Mouse (Mus musculus): ENCODE measurements around the gene Cbr3. TPM values are rescaled to one million over a fixed set of nuclear protein-coding genes. Genes with fewer than 3 reads are reported as not detected.

The Cbr3 gene
- polyA plus RNA-seq, 1 experiment from 2014 or later: 0.27 TPM

DNA sequence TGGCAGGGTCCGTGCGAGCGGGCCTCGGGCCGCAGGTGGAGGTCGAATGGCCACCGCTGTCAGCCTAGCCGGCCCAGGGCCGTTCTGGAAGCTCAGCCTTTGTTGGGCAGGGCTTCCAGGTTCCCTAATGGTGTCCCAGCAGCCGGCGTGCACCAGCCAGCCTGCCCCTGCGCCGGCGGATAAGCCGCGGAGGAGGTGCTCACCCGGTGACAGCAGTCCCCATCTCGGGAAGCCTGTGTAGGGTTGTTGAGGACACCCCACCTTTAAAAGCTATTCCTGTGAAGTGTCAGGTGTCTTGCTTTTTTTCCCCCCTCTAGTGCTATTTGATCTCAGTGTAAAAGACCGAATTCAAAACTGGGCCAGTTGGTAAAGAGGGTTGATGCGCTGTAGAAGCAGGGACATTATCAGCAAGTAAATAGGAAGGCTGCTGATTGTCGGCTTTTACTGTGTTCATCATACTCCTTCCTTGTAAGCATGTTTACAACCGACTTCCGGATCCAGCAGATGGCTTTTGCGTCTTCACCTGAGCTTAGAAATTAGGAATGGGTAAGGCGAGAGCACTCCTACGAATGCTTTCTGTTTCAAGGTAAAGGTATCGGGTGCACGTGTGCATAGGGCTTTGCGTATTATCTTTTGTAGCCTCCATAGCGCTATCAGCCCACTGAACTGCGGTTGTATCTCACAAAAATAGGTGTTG, 29.3 kb downstream of the Cbr3 start:
- no peak for ATAC-seq
- Histone ChIP-seq H3K9ac (replicated peaks) (peak overlapping the region; percentile 89), H3K36me3 (peaks cover 10% of the 10 kb centered on the region), H3K27me3 (peaks cover 13% of the 10 kb centered on the region; the same call in 1 of the 2 replicates), H3K4me1 (replicated peaks) (peaks cover 26% of the 10 kb centered on the region), H3K4me3 (replicated peaks) (peak overlapping the region; percentile 67), H3K9me3 (no peaks in the 10 kb centered on the region), H3K4me2 (replicated peaks) (peak overlapping the region; percentile 70), H3K27ac (peak overlapping the region; percentile 74)
- 11% methylated on average over 31 of the region's 31 CpGs for WGBS

DNA sequence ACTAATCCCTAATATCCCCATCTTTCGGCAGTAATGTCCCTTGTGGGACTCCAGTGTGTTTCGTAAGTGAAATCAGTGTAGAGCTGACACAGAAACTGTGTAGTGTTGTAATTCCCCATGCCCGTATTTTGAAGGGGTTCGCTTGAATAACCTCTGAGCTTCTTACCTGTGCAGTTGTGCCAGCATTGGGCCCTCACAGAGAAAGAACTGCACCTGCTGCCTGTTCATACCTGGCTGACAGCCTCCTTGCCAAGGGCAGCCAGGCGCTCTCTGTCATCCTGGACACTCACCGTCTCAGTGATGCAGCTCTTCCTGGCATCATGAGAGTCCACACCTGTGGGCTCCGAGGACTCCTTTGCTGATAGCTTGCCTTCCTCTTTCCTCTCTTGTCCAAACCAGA, 30.0 kb downstream of the Cbr3 start:
- WGBS: 75% methylated on average over 7 of the region's 7 CpGs
- H3K9me3 ChIP-seq: no peaks in the 10 kb centered on the region
- peak overlapping the region; percentile 70 for H3K4me2 ChIP-seq (replicated peaks)
- no peak for ATAC-seq
- H3K4me1 ChIP-seq (replicated peaks): peaks cover 29% of the 10 kb centered on the region
- peaks cover 9% of the 10 kb centered on the region; the same call in 1 of the 2 replicates for H3K27me3 ChIP-seq
- no peak overlapping the region for H3K27ac ChIP-seq
- peaks cover 13% of the 10 kb centered on the region for H3K36me3 ChIP-seq
- H3K9ac ChIP-seq (replicated peaks): peak overlapping the region; percentile 89
- peak overlapping the region; percentile 67 for H3K4me3 ChIP-seq (replicated peaks)

DNA sequence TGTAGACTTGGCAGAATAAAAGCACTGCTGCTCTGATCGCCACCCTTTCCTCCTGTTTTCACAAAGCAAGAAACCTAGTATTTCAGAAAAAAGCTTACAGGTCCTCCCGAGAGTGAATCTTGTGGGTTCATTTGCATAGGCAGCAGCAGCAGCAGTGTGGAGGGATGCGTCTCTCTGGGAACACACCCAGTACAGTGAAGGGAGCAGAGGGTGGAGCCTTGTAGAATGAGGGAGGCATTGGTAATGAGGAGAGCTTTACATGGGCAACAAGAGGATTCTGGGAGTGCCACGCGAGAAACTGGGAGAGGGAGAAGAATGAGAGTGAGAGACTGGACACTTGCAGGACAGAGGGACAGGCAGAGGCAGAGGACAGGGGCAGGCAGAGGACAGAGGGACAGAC, 31.4 kb downstream of the Cbr3 start:
- H3K27ac ChIP-seq: no peak overlapping the region
- H3K36me3 ChIP-seq: peaks cover 16% of the 10 kb centered on the region
- no peaks in the 10 kb centered on the region for H3K9me3 ChIP-seq
- no peak for ATAC-seq
- H3K4me2 ChIP-seq (replicated peaks): no peak overlapping the region
- 0 out of 2 replicates have a peak, but pooled peaks cover 3% of the 10 kb centered on the region for H3K27me3 ChIP-seq
- no peak overlapping the region for H3K9ac ChIP-seq (replicated peaks)
- no peak overlapping the region for H3K4me3 ChIP-seq (replicated peaks)
- H3K4me1 ChIP-seq (replicated peaks): peaks cover 29% of the 10 kb centered on the region
- 27% methylated on average over 5 of the region's 5 CpGs for WGBS

DNA sequence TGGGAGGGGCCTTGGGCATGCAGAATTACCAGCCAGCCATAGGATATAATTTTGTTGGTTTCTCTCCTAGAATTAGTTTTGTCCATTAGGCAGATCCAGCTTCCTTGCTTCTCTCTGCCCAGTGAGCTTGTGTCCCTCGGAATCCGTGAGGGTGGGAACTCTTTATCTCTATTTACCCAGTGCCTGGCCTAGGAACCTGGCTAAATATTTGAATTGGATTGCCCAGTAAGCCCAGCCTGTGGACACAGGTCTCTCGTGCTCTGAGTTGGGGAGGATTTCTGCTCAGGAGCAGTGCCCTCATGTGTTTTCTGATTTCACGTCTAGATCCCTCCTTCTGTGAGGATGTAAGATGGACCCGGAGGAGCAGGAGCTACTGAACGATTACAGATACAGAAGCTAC, 32.8 kb downstream of the Cbr3 start:
- H3K36me3 ChIP-seq: peaks cover 16% of the 10 kb centered on the region
- H3K9me3 ChIP-seq: no peaks in the 10 kb centered on the region
- WGBS: 81% methylated on average over 6 of the region's 6 CpGs
- ATAC-seq: no peak
- H3K4me2 ChIP-seq (replicated peaks): no peak overlapping the region
- no peak overlapping the region for H3K9ac ChIP-seq (replicated peaks)
- no peak overlapping the region for H3K4me3 ChIP-seq (replicated peaks)
- H3K27me3 ChIP-seq: 0 out of 2 replicates have a peak, but pooled peaks cover 3% of the 10 kb centered on the region
- peaks cover 29% of the 10 kb centered on the region for H3K4me1 ChIP-seq (replicated peaks)
- H3K27ac ChIP-seq: no peak overlapping the region

DNA sequence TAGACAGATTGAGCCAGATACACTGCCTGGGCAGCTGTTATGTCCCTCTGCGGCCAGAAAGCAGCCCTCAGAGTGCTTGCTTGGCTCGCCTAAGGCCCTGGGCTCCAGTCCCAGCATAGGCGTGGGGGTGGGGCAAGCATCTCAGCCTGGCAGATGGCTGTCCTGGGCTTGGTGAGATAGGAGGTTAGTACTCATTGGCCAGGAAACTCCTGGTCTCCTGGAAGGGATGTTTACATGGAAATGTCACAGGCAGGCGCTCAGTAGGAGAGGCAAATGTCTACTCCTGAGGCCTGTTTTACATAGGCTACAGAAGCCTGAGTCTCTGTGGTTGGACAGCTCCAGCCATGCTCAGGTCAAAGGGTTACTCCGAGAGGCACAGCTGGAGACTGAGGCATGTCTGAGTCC, 34.3 kb downstream of the Cbr3 start:
- WGBS: 20% methylated on average over 5 of the region's 5 CpGs
- ATAC-seq: no peak
- H3K9ac ChIP-seq (replicated peaks): no peak overlapping the region
- peaks cover 31% of the 10 kb centered on the region for H3K4me1 ChIP-seq (replicated peaks)
- peaks cover 16% of the 10 kb centered on the region for H3K36me3 ChIP-seq
- no peak overlapping the region for H3K4me3 ChIP-seq (replicated peaks)
- no peak overlapping the region for H3K4me2 ChIP-seq (replicated peaks)
- H3K9me3 ChIP-seq: no peaks in the 10 kb centered on the region
- H3K27me3 ChIP-seq: 0 out of 2 replicates have a peak, but pooled peaks cover 3% of the 10 kb centered on the region
- peak overlapping the region; percentile 48; the same call in 1 of the 2 replicates for H3K27ac ChIP-seq

DNA sequence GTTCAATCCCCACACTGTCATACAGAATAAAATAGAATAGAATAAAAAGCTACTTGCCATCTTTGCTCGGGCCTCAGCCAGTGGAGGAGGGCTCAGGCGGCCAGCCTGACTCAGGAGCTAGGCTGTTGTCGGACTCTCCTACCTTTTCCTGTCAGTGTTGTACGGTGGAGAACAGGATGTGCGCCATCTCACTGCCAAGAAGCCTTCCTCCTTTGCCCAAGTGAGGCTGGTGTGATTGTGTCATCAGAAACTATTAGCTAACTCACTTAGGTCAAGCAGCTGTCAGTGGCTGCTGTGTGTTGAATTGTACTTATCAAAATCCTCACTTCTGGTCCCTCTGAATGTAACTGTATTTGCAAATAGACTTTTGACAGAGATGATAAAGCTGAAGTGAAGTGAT, 38.8 kb downstream of the Cbr3 start:
- WGBS: 81% methylated on average over 5 of the region's 5 CpGs
- H3K36me3 ChIP-seq: peaks cover 24% of the 10 kb centered on the region
- ATAC-seq: no peak
- H3K27me3 ChIP-seq: no peaks in the 10 kb centered on the region
- H3K9ac ChIP-seq (replicated peaks): no peak overlapping the region
- peaks cover 16% of the 10 kb centered on the region for H3K4me1 ChIP-seq (replicated peaks)
- no peak overlapping the region for H3K27ac ChIP-seq
- no peak overlapping the region for H3K4me3 ChIP-seq (replicated peaks)
- H3K4me2 ChIP-seq (replicated peaks): no peak overlapping the region
- H3K9me3 ChIP-seq: no peaks in the 10 kb centered on the region

DNA sequence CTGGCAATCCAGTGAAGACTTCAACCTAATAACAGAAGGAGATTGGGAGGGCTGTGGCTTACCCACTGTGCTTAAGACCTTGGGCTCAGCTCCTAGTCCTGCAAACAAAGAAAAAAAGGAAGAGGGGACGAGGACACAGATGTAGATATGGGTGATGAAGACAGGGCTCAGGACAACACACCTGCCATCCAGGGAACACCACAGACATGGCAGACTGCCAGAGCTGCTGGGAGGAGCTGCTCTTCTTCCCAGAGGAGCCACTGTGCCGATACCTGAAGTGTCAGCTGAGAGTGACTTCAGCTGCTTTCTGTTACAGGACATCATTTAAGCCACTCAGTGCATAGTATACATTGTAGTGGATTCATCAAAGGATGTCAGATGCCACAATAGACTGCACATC, 39.5 kb downstream of the Cbr3 start:
- no peak for ATAC-seq
- Histone ChIP-seq H3K4me3 (replicated peaks) (no peak overlapping the region), H3K9me3 (no peaks in the 10 kb centered on the region), H3K4me1 (replicated peaks) (peaks cover 10% of the 10 kb centered on the region; the same call in 1 of the 2 replicates), H3K27ac (no peak overlapping the region), H3K27me3 (no peaks in the 10 kb centered on the region), H3K4me2 (replicated peaks) (no peak overlapping the region), H3K36me3 (peaks cover 16% of the 10 kb centered on the region; the same call in 1 of the 2 replicates), H3K9ac (replicated peaks) (no peak overlapping the region; the same call in 1 of the 2 replicates)
- WGBS: 62% methylated on average over 2 of the region's 2 CpGs

DNA sequence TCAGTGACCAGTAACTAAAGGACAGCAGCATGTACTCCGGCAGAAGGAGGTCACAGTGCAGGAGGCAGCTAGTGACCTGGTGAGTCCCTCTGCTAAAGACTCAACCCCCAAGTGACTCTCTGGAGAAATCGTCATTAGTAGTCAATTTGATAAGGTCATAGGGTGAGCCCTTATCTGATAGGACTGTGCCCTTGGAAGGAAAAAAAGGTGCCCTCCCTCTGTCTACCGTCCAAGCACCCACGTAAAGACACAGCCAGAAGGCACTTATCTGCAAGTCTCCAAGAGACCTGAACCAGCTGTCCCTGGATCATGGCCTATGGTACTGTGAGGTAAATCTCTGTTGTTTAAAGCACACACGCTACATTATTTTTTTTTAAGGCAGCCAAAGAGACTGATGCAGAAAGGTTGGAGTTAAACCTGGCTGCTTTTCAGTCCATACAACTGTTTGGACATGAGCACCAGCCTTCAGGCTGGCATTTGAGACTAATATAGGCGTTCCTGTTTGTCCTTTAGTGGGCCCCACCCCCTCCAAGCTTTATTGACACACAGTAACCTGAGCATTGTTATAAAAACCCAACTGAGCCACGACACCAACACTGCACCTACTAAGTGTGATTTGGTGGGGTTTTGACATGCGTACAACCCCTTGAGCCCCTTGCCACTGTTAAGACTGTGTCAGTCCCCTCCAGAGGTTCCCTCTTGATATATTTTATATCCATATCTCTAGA, 42.6 kb downstream of the Cbr3 start:
- Histone ChIP-seq H3K27me3 (no peaks in the 10 kb centered on the region), H3K27ac (no peak overlapping the region), H3K4me3 (replicated peaks) (no peak overlapping the region), H3K9ac (replicated peaks) (no peak overlapping the region), H3K4me2 (replicated peaks) (no peak overlapping the region), H3K36me3 (peaks cover 20% of the 10 kb centered on the region), H3K9me3 (no peaks in the 10 kb centered on the region), H3K4me1 (replicated peaks) (peaks cover 8% of the 10 kb centered on the region; the same call in 1 of the 2 replicates)
- 80% methylated on average over 8 of the region's 8 CpGs for WGBS
- no peak for ATAC-seq

DNA sequence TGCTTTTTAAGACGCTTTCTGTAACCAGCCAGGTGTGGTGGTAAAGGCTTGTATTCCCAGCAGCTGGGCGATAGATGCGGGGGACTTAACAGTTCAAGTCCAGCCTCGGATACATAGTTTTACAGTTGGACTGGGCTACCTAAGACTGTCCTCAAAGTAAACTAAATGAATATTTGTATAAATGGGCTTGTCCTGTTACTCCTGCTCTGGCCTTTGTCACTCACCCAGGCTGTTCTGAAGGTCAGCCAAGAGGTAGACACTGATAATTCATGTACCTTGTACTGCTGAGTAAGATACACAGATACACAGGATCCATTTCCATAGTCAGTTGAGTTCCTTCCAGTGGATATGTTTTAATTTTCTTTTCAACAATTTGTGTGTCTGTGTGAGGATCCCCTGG, 43.2 kb downstream of the Cbr3 start:
- H3K9me3 ChIP-seq: no peaks in the 10 kb centered on the region
- WGBS: 90% methylated on average over 4 of the region's 4 CpGs
- no peak overlapping the region for H3K27ac ChIP-seq
- peaks cover 26% of the 10 kb centered on the region for H3K36me3 ChIP-seq
- H3K4me2 ChIP-seq (replicated peaks): no peak overlapping the region
- H3K4me3 ChIP-seq (replicated peaks): no peak overlapping the region
- peaks cover 8% of the 10 kb centered on the region; the same call in 1 of the 2 replicates for H3K4me1 ChIP-seq (replicated peaks)
- no peaks in the 10 kb centered on the region for H3K27me3 ChIP-seq
- ATAC-seq: no peak
- H3K9ac ChIP-seq (replicated peaks): no peak overlapping the region

DNA sequence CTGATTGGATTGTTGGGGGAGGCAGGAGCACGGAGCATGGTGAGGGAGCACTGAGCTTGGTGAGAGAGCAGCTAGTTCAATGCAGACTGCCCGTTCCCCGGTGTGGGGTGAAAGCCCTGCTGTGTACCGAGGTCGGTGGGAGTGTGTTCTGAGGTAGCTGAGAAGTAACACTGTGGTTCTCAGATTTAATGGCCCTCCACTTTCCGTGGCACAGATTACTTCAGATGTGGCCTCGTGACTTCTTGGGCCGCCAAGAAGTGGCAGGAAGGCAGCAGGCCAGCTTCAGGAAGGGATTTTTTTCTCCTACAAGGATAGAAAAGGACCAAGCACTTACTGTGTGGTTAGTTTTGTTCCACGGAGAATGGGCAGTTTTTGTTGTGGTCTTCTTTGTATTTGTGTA, 45.7 kb downstream of the Cbr3 start:
- ATAC-seq: no peak
- H3K27ac ChIP-seq: no peak overlapping the region
- H3K36me3 ChIP-seq: peaks cover 41% of the 10 kb centered on the region

DNA sequence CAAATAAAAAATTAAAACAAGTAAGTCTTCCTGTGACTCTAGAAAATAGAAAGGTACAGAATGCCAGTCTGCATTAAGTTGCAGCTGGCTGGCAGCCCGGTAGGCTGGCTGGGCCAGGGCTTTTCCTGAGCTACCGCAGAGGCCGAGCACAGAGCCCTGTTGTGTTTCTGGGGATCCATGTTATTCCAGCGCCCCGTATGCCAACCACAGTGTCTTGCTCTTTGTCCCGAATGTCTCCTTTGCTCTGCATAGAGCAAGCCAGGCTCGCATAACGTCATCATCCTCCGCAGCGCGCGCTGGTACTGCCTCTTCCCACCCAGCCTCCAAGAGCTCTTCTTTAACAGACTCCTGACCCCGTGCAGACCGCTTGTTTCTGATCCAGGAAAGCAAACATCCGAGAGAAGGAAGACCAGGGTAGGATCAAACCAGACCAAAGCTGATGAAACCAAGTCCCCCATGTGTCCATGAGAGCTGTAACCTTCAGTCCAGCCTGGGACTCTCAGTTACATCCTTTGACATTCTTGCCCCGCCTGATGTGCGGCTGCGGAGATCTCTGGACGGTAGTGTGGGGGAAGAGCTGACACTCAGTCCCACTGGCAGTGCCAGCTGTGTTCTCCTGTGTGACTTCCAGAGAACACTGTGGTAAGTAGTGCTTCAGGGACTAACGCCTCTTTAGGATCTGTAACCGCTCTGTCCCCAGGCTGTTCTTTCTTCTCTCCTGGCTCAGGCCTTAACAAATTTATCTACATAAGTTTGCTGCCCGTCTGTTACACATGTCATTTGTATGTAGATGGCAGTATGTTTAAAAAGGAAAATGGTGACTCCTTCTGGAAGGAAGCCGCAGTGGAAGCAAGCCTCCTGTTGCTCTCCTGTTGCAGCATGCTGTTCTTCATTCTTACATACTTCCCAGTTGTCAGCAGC, 47.0 kb downstream of the Cbr3 start:
- 80% methylated on average over 23 of the region's 23 CpGs for WGBS
- H3K4me2 ChIP-seq (replicated peaks): no peak overlapping the region
- no peak overlapping the region for H3K27ac ChIP-seq
- H3K36me3 ChIP-seq: peaks cover 36% of the 10 kb centered on the region
- peak; percentile 40; the same call in 1 of the 2 replicates for ATAC-seq
- no peak overlapping the region for H3K4me3 ChIP-seq (replicated peaks)
- H3K27me3 ChIP-seq: no peaks in the 10 kb centered on the region
- 0 out of 2 replicates have a peak overlapping the region, but pooled peaks have one; percentile 1 for H3K9ac ChIP-seq (replicated peaks)
- no peaks in the 10 kb centered on the region for H3K9me3 ChIP-seq
- H3K4me1 ChIP-seq (replicated peaks): no peaks in the 10 kb centered on the region

More for the DNA sequence above, 45.7 kb downstream of the Cbr3 start:
- WGBS: 82% methylated on average over 9 of the region's 9 CpGs
- Histone ChIP-seq H3K9me3 (no peaks in the 10 kb centered on the region), H3K4me2 (replicated peaks) (no peak overlapping the region), H3K4me3 (replicated peaks) (no peak overlapping the region), H3K9ac (replicated peaks) (no peak overlapping the region), H3K27me3 (no peaks in the 10 kb centered on the region), H3K4me1 (replicated peaks) (no peaks in the 10 kb centered on the region)

Data from midbrain, embryonic 13.5 days (tissue).